Mouse (Mus musculus): Measurements from ENCODE around the gene Rasgef1b. TPM values are rescaled to one million over a fixed set of nuclear protein-coding genes. Genes with fewer than 3 reads are reported as not detected.

The Rasgef1b gene
- polyA plus RNA-seq, 1 experiment from 2014 or later = 81.3 TPM

GRCm38 (mm10) chr5:99368615-99369014 is 360.2 kb downstream of the Rasgef1b start:
- Histone ChIP-seq H3K4me3 (no peak overlapping the region), H3K27me3 (no peaks in the 10 kb centered on the region), H3K27ac (no peak overlapping the region), H3K9ac (no peak overlapping the region), H3K4me1 (0 out of 2 replicates have a peak, but pooled peaks cover 6% of the 10 kb centered on the region), H3K4me2 (no peak overlapping the region), H3K9me3 (replicated peaks) (no peaks in the 10 kb centered on the region), H3K36me3 (ENCODE audit: poor library complexity, severe bottlenecking) (no peaks in the 10 kb centered on the region)
- WGBS = 85% methylated on average over 1 of the region's 1 CpGs
- no peak for ATAC-seq

GRCm38 (mm10) chr5:99360531-99360930 is 368.3 kb downstream of the Rasgef1b start:
- Histone ChIP-seq H3K27me3 (no peaks in the 10 kb centered on the region), H3K4me1 (no peaks in the 10 kb centered on the region), H3K9me3 (replicated peaks) (no peaks in the 10 kb centered on the region), H3K4me3 (no peak overlapping the region), H3K4me2 (no peak overlapping the region), H3K27ac (no peak overlapping the region), H3K9ac (no peak overlapping the region), H3K36me3 (ENCODE audit: poor library complexity, severe bottlenecking) (no peaks in the 10 kb centered on the region)
- 80% methylated on average over 3 of the region's 3 CpGs for WGBS
- no peak for ATAC-seq

GRCm38 (mm10) chr5:99359251-99359650 is 369.6 kb downstream of the Rasgef1b start:
- 93% methylated on average over 5 of the region's 5 CpGs for WGBS
- H3K36me3 ChIP-seq (ENCODE audit: poor library complexity, severe bottlenecking) = no peaks in the 10 kb centered on the region
- no peak for ATAC-seq

GRCm38 (mm10) chr5:99354640-99355132 is 374.2 kb downstream of the Rasgef1b start:
- H3K4me2 ChIP-seq = no peak overlapping the region
- 74% methylated on average over 5 of the region's 5 CpGs for WGBS
- ATAC-seq = no peak
- no peak overlapping the region for H3K9ac ChIP-seq
- no peak overlapping the region for H3K27ac ChIP-seq
- no peaks in the 10 kb centered on the region for H3K36me3 ChIP-seq (ENCODE audit: poor library complexity, severe bottlenecking)
- no peaks in the 10 kb centered on the region for H3K4me1 ChIP-seq
- H3K4me3 ChIP-seq = no peak overlapping the region
- H3K27me3 ChIP-seq = no peaks in the 10 kb centered on the region
- no peaks in the 10 kb centered on the region for H3K9me3 ChIP-seq (replicated peaks)

More at GRCm38 (mm10) chr5:99359251-99359650, 369.6 kb downstream of the Rasgef1b start:
- H3K27me3 ChIP-seq = no peaks in the 10 kb centered on the region
- no peak overlapping the region for H3K27ac ChIP-seq
- no peak overlapping the region for H3K4me2 ChIP-seq
- no peak overlapping the region for H3K4me3 ChIP-seq
- H3K9me3 ChIP-seq (replicated peaks) = no peaks in the 10 kb centered on the region
- no peaks in the 10 kb centered on the region for H3K4me1 ChIP-seq
- no peak overlapping the region for H3K9ac ChIP-seq

GRCm38 (mm10) chr5:99350030-99350429 is 378.8 kb downstream of the Rasgef1b start:
- no peak overlapping the region for H3K9ac ChIP-seq
- 38% methylated on average over 4 of the region's 4 CpGs for WGBS
- H3K9me3 ChIP-seq (replicated peaks) = no peaks in the 10 kb centered on the region
- no peak overlapping the region for H3K27ac ChIP-seq
- no peaks in the 10 kb centered on the region for H3K36me3 ChIP-seq (ENCODE audit: poor library complexity, severe bottlenecking)
- no peak overlapping the region for H3K4me3 ChIP-seq
- H3K4me2 ChIP-seq = no peak overlapping the region
- H3K4me1 ChIP-seq = no peaks in the 10 kb centered on the region
- no peaks in the 10 kb centered on the region for H3K27me3 ChIP-seq
- ATAC-seq = no peak

GRCm38 (mm10) chr5:99348257-99348849 is 380.5 kb downstream of the Rasgef1b start:
- 86% methylated on average over 8 of the region's 8 CpGs for WGBS
- no peak for ATAC-seq
- Histone ChIP-seq H3K36me3 (ENCODE audit: poor library complexity, severe bottlenecking) (no peaks in the 10 kb centered on the region), H3K4me1 (no peaks in the 10 kb centered on the region), H3K9ac (no peak overlapping the region), H3K27me3 (no peaks in the 10 kb centered on the region), H3K4me3 (no peak overlapping the region), H3K9me3 (replicated peaks) (no peaks in the 10 kb centered on the region), H3K27ac (no peak overlapping the region), H3K4me2 (no peak overlapping the region)

GRCm38 (mm10) chr5:99342527-99342926 is 386.3 kb downstream of the Rasgef1b start:
- Histone ChIP-seq H3K4me3 (no peak overlapping the region), H3K4me1 (no peaks in the 10 kb centered on the region), H3K36me3 (ENCODE audit: poor library complexity, severe bottlenecking) (no peaks in the 10 kb centered on the region), H3K27ac (no peak overlapping the region), H3K9ac (no peak overlapping the region), H3K4me2 (no peak overlapping the region), H3K9me3 (replicated peaks) (0 out of 2 replicates have a peak, but pooled peaks cover 2% of the 10 kb centered on the region), H3K27me3 (no peaks in the 10 kb centered on the region)
- ATAC-seq = no peak
- 96% methylated on average over 10 of the region's 10 CpGs for WGBS

- Histone ChIP-seq H3K36me3 (ENCODE audit: poor library complexity, severe bottlenecking) (no peaks in the 10 kb centered on the region), H3K9me3 (replicated peaks) (0 out of 2 replicates have a peak, but pooled peaks cover 2% of the 10 kb centered on the region), H3K4me2 (no peak overlapping the region), H3K9ac (no peak overlapping the region), H3K27me3 (no peaks in the 10 kb centered on the region), H3K27ac (no peak overlapping the region), H3K4me1 (no peaks in the 10 kb centered on the region), H3K4me3 (no peak overlapping the region)
- WGBS = 75% methylated on average over 8 of the region's 8 CpGs
- no peak for ATAC-seq
Observed at GRCm38 (mm10) chr5:99340311-99340989, 388.4 kb downstream of the Rasgef1b start.

GRCm38 (mm10) chr5:99339790-99340189 is 389.1 kb downstream of the Rasgef1b start:
- H3K9ac ChIP-seq = no peak overlapping the region
- no peak overlapping the region for H3K4me2 ChIP-seq
- H3K36me3 ChIP-seq (ENCODE audit: poor library complexity, severe bottlenecking) = no peaks in the 10 kb centered on the region
- ATAC-seq = no peak
- WGBS = 74% methylated on average over 15 of the region's 15 CpGs
- no peaks in the 10 kb centered on the region for H3K4me1 ChIP-seq
- no peak overlapping the region for H3K27ac ChIP-seq
- no peak overlapping the region for H3K4me3 ChIP-seq
- 0 out of 2 replicates have a peak, but pooled peaks cover 2% of the 10 kb centered on the region for H3K9me3 ChIP-seq (replicated peaks)
- H3K27me3 ChIP-seq = no peaks in the 10 kb centered on the region

- no peaks in the 10 kb centered on the region for H3K27me3 ChIP-seq
- no peak overlapping the region for H3K4me2 ChIP-seq
- WGBS = 91% methylated on average over 6 of the region's 6 CpGs
- no peaks in the 10 kb centered on the region for H3K4me1 ChIP-seq
- no peaks in the 10 kb centered on the region for H3K36me3 ChIP-seq (ENCODE audit: poor library complexity, severe bottlenecking)
- no peak overlapping the region for H3K27ac ChIP-seq
- H3K9ac ChIP-seq = no peak overlapping the region
- no peak overlapping the region for H3K4me3 ChIP-seq
- no peak for ATAC-seq
- 0 out of 2 replicates have a peak, but pooled peaks cover 2% of the 10 kb centered on the region for H3K9me3 ChIP-seq (replicated peaks)
Observed at GRCm38 (mm10) chr5:99338826-99339225, 390.0 kb downstream of the Rasgef1b start.

- H3K9ac ChIP-seq = no peak overlapping the region
- no peaks in the 10 kb centered on the region for H3K4me1 ChIP-seq
- H3K4me2 ChIP-seq = no peak overlapping the region
- H3K9me3 ChIP-seq (replicated peaks) = no peaks in the 10 kb centered on the region
- no peaks in the 10 kb centered on the region for H3K27me3 ChIP-seq
- no peak overlapping the region for H3K27ac ChIP-seq
- 83% methylated on average over 11 of the region's 11 CpGs for WGBS
- H3K36me3 ChIP-seq (ENCODE audit: poor library complexity, severe bottlenecking) = no peaks in the 10 kb centered on the region
- no peak overlapping the region for H3K4me3 ChIP-seq
- ATAC-seq = no peak
Observed at GRCm38 (mm10) chr5:99336427-99336826, 392.4 kb downstream of the Rasgef1b start.

- H3K27ac ChIP-seq = no peak overlapping the region
- H3K4me2 ChIP-seq = no peak overlapping the region
- no peak overlapping the region for H3K4me3 ChIP-seq
- H3K9ac ChIP-seq = no peak overlapping the region
- no peaks in the 10 kb centered on the region for H3K4me1 ChIP-seq
- no peaks in the 10 kb centered on the region for H3K27me3 ChIP-seq
- ATAC-seq = no peak
- 89% methylated on average over 5 of the region's 5 CpGs for WGBS
- H3K36me3 ChIP-seq (ENCODE audit: poor library complexity, severe bottlenecking) = no peaks in the 10 kb centered on the region
- H3K9me3 ChIP-seq (replicated peaks) = no peaks in the 10 kb centered on the region
Observed at GRCm38 (mm10) chr5:99334017-99334416, 394.8 kb downstream of the Rasgef1b start.

All from forebrain, embryonic 13.5 days (tissue).